Mouse (Mus musculus): Measurements from ENCODE around the gene Tmem179b.
"Not testable (repeated sequence)": the region's sequence is repeated elsewhere in the genome, so short reads cannot be mapped to it uniquely, and the experiment has no call there.

The Tmem179b gene

GRCm38 (mm10) chr19:8735389-8736159 is 38.7 kb downstream of the Tmem179b start, which contains the start of gene Wdr74:
Gene Wdr74, plus strand, starts transcription at chr19:8735827.
- DNase-seq (ENCODE audit: low read depth, low spot score), result peak; percentile 94

- no peak for DNase-seq (ENCODE audit: low read depth, low spot score)
Measured at GRCm38 (mm10) chr19:8734334-8734733, 39.9 kb downstream of the Tmem179b start.

- not testable (repeated sequence) for DNase-seq (ENCODE audit: low read depth, low spot score)
Measured at GRCm38 (mm10) chr19:8728335-8729099, 45.8 kb downstream of the Tmem179b start.

DNA sequence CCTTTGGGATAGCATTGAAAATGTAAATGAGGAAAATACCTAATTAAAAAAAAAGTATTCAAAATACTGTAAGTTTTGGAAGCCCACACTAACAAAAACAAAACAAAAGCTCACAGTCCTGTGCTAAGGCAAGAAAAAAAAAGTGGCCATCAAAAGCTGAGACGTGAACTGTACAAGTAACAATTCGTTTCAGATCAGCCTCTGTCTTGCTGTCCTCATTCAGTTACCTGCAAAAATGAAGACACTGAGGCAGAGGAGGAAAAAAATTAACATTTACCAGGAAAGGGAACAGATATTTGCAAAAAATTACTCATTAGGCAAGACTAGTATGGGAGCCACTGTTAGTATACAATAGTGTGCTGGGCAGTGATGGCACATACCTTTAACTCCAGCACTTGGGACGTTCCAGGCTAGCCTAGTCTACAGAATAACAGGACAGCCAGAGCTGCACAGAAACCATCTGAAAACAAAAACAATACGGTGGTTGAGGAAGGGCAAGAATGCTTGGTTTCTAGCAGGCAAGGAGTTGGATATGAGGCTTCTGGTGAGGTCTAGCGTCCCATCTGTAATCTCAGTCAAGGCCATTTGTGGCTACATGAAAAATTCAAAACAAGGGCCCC is 46.7 kb downstream of the Tmem179b start:
- no peak for DNase-seq (ENCODE audit: low read depth, low spot score)

GRCm38 (mm10) chr19:8726609-8727390 is 47.5 kb downstream of the Tmem179b start:
- no peak for DNase-seq (ENCODE audit: low read depth, low spot score)

DNA sequence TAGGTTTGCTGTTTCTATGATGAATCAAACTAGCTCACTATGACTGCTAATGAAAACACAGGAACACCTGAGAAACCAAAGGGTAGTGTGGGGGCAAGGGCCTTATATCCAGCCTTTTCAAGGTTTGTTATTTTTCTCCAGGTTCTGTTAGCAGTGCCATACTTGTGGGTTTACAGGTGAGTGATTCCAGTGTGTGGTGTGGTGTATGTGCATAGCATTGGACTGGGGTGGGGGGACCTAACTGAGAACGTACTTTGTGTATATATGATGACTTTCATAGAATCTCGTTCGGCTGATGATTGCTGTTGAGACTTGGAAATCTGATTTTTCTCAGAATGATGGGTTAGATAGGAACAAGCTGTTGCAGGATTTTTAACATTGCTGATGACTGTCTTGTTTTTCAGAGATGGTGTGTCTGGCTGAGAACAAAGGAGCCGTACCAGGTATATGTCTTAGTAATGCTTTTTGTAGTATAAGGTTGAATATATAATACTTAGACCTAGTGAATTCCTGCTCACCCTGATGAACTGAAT is 49.1 kb downstream of the Tmem179b start:
- DNase-seq (ENCODE audit: low read depth, low spot score), result no peak

DNA sequence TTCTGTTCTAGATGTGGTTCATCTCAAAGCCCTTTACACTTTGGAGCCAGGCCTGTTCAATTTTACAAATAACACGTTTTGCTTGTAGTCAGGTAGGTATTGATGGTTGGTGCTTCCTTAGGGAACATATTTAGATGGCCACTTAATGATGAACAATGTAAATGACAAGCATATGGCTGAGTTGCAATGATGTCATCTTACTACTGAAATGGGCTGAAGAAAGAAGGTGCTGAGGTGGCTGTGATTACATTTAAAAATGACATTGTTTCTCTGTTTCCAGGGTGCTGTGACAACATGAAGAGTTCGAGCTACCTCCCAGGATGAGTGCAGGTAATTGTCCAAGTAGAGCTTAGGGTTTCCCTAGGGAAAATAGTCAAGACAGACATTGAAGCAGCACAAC is 49.9 kb downstream of the Tmem179b start:
- no peak for DNase-seq (ENCODE audit: low read depth, low spot score)

GRCm38 (mm10) chr19:8723574-8724346 is 50.5 kb downstream of the Tmem179b start:
- peak; percentile 60 for DNase-seq (ENCODE audit: low read depth, low spot score)

GRCm38 (mm10) chr19:8722907-8723573 is 51.2 kb downstream of the Tmem179b start, which contains the start of gene Slc3a2:
Gene Slc3a2, minus strand, starts transcription at chr19:8723369.
- DNase-seq (ENCODE audit: low read depth, low spot score), result peak; percentile 99

- no peak for DNase-seq (ENCODE audit: low read depth, low spot score)
Measured at GRCm38 (mm10) chr19:8722559-8722906, 51.7 kb downstream of the Tmem179b start.

Measured in CD4-positive helper T cell, adult 2 months (primary cell).